Mouse (Mus musculus) MEL (cell line): ENCODE results near the gene Emx2. TPM values are rescaled to one million over a fixed set of nuclear protein-coding genes. Genes with fewer than 3 reads are reported as not detected.

Experiments used
- DNase-seq: peaks from one replicate; pipeline ENCODE4 v3.0.0; 2011; ENCODE audit warnings: low read depth, low spot score
- H3K27ac ChIP-seq: 2 replicates; pipeline ENCODE4 v1.5.1; 2012; ENCODE audit warnings: low read depth, mild to moderate bottlenecking, control low read depth, low read length, moderate library complexity; ENCODE audit not compliant: control insufficient read depth
- H3K27me3 ChIP-seq, 2 experiments: fragments of 150-350 bp in 1 of 2; sonication (generic) in 1 of 2; 2 replicates each; pipeline ENCODE4 v1.6.1; 2012; ENCODE audit warnings: low read length in 2 of 2, mild to moderate bottlenecking in 2 of 2, improper control_type of control experiment in 1 of 2, moderate library complexity in 1 of 2; ENCODE audit not compliant: insufficient read depth in 2 of 2, control insufficient read depth in 1 of 2
- H3K36me3 ChIP-seq, 2 experiments: 2 replicates each; pipeline ENCODE4 v1.6.1; 2012 to 2014; ENCODE audit warnings: low read length in 2 of 2, improper control_type of control experiment in 1 of 2, inconsistent platforms in 1 of 2, mild to moderate bottlenecking in 1 of 2; ENCODE audit not compliant: insufficient read depth in 2 of 2, control insufficient read depth in 1 of 2
- H3K4me1 ChIP-seq, 2 experiments: fragments of 150-350 bp in 1 of 2; sonication (generic) in 1 of 2; 2 replicates each; pipeline ENCODE4 v1.6.1; 2012; ENCODE audit warnings: low read length in 2 of 2, improper control_type of control experiment in 1 of 2, mild to moderate bottlenecking in 1 of 2; ENCODE audit not compliant: insufficient read depth in 2 of 2, control insufficient read depth in 1 of 2
- H3K4me3 ChIP-seq, 2 experiments: fragments of 150-350 bp in 1 of 2; sonication (generic) in 1 of 2; 2 replicates each; pipeline ENCODE4 v1.5.1; 2012; ENCODE audit warnings: low read depth in 2 of 2, low read length in 2 of 2, mild to moderate bottlenecking in 2 of 2, moderate library complexity in 2 of 2, control low read depth in 1 of 2, improper control_type of control experiment in 1 of 2; ENCODE audit not compliant: control insufficient read depth in 1 of 2, insufficient read depth in 1 of 2
- H3K79me2 ChIP-seq: 2 replicates; pipeline ENCODE4 v1.6.1; 2012; ENCODE audit warnings: mild to moderate bottlenecking, low read length, moderate library complexity; ENCODE audit not compliant: control insufficient read depth, poor library complexity, insufficient read depth
- H3K9ac ChIP-seq: 2 replicates; pipeline ENCODE4 v1.6.1; 2012; ENCODE audit warnings: low read depth, mild to moderate bottlenecking, control low read depth, low read length, moderate library complexity; ENCODE audit not compliant: control insufficient read depth, poor library complexity, severe bottlenecking
- H3K9me3 ChIP-seq: fragments of 150-350 bp; sonication (generic); replicated peaks from 2 replicates; pipeline ENCODE4 v1.6.1; 2012; ENCODE audit warnings: mild to moderate bottlenecking, low read length, improper control_type of control experiment, moderate library complexity; ENCODE audit not compliant: insufficient read depth
- CHD1 ChIP-seq: IDR thresholded peaks from 2 replicates; pipeline ENCODE4 v1.6.1; 2012; ENCODE audit warnings: low read depth, mild to moderate bottlenecking, inconsistent platforms, low read length, improper control_type of control experiment
- EP300 ChIP-seq, 2 experiments: IDR thresholded peaks; 2 replicates each; pipeline ENCODE4 v1.6.1; 2011; ENCODE audit warnings: improper control_type of control experiment in 2 of 2, low read length in 2 of 2, low read depth in 1 of 2, mild to moderate bottlenecking in 1 of 2
- GABPA ChIP-seq: IDR thresholded peaks from 2 replicates; pipeline ENCODE4 v1.6.1; 2012; ENCODE audit warnings: low read depth, mild to moderate bottlenecking, inconsistent platforms, low read length, improper control_type of control experiment, moderate library complexity
- GATA1 ChIP-seq: IDR thresholded peaks from 2 replicates; pipeline ENCODE4 v1.6.1; 2011; ENCODE audit warnings: low read depth, low read length, improper control_type of control experiment
- MAFK ChIP-seq: IDR thresholded peaks from 2 replicates; pipeline ENCODE4 v1.6.1; 2011; ENCODE audit warnings: low read depth, mild to moderate bottlenecking, low read length, improper control_type of control experiment, borderline replicate concordance
- MAX ChIP-seq: IDR thresholded peaks from 2 replicates; pipeline ENCODE4 v1.6.1; 2011; ENCODE audit warnings: low read length, improper control_type of control experiment
- NELFE ChIP-seq: IDR thresholded peaks from 2 replicates; pipeline ENCODE4 v1.6.1; 2011; ENCODE audit warnings: low read depth, low read length, improper control_type of control experiment
- POLR2A ChIP-seq, 2 experiments: IDR thresholded peaks; 2 replicates each; pipeline ENCODE4 v1.6.1; 2011 to 2012; ENCODE audit warnings: low read length in 2 of 2, mild to moderate bottlenecking in 2 of 2, control low read depth in 1 of 2, improper control_type of control experiment in 1 of 2, low read depth in 1 of 2, moderate library complexity in 1 of 2; ENCODE audit not compliant: control insufficient read depth in 1 of 2, insufficient read depth in 1 of 2, poor library complexity in 1 of 2
- POLR2AphosphoS2 ChIP-seq: IDR thresholded peaks from 2 replicates; pipeline ENCODE4 v1.6.1; 2011; ENCODE audit warnings: low read length, improper control_type of control experiment
- RAD21 ChIP-seq: IDR thresholded peaks from 2 replicates; pipeline ENCODE4 v1.6.1; 2011; ENCODE audit warnings: mild to moderate bottlenecking, low read depth, low read length, improper control_type of control experiment
- RCOR1 ChIP-seq: IDR thresholded peaks from 2 replicates; pipeline ENCODE4 v1.6.1; 2012; ENCODE audit warnings: low read depth, mild to moderate bottlenecking, inconsistent platforms, low read length, improper control_type of control experiment
- SIN3A ChIP-seq: IDR thresholded peaks from 2 replicates; pipeline ENCODE4 v1.6.1; 2012; ENCODE audit warnings: low read length, improper control_type of control experiment, inconsistent platforms
- SMC3 ChIP-seq: IDR thresholded peaks from 2 replicates; pipeline ENCODE4 v1.6.1; 2011; ENCODE audit warnings: low read depth, low read length, improper control_type of control experiment
- TBP ChIP-seq: IDR thresholded peaks from 2 replicates; pipeline ENCODE4 v1.8.0; 2011; ENCODE audit warnings: low read depth, low read length, improper control_type of control experiment
- USF2 ChIP-seq, 2 experiments: IDR thresholded peaks; 2 replicates each; pipeline ENCODE4 v1.6.1; 2011 to 2012; ENCODE audit warnings: improper control_type of control experiment in 2 of 2, low read length in 2 of 2, borderline replicate concordance in 1 of 2, inconsistent platforms in 1 of 2, low read depth in 1 of 2, mild to moderate bottlenecking in 1 of 2; ENCODE audit not compliant: insufficient read depth in 1 of 2
- ZC3H11A ChIP-seq: IDR thresholded peaks from 2 replicates; pipeline ENCODE4 v1.6.1; 2012; ENCODE audit warnings: low read depth, mild to moderate bottlenecking, inconsistent platforms, low read length, improper control_type of control experiment
- ZKSCAN1 ChIP-seq: IDR thresholded peaks from 2 replicates; pipeline ENCODE4 v1.6.1; 2012; ENCODE audit warnings: low read depth, mild to moderate bottlenecking, inconsistent platforms, low read length, improper control_type of control experiment, moderate library complexity
- ZMIZ1 ChIP-seq: IDR thresholded peaks from 2 replicates; pipeline ENCODE4 v1.6.1; 2012; ENCODE audit warnings: low read depth, mild to moderate bottlenecking, inconsistent platforms, low read length, improper control_type of control experiment, moderate library complexity
- ZNF384 ChIP-seq: IDR thresholded peaks from 2 replicates; pipeline ENCODE4 v1.6.1; 2012; ENCODE audit warnings: low read depth, mild to moderate bottlenecking, inconsistent platforms, low read length, improper control_type of control experiment
- polyA plus RNA-seq, 2 experiments: library from polyadenylated mRNA; stranded (reverse) in 1 of 2; unstranded in 1 of 2; fragments of >175 nt in 1 of 2; fragments of >200 nt in 1 of 2; gene quantifications; 2 replicates each; pipeline versions ENCODE4 v1.2.1 to v1.2.4; 2012; ENCODE audit warnings: low replicate concordance in 2 of 2, low read depth in 1 of 2; ENCODE audit not compliant: insufficient read length in 2 of 2, insufficient read depth in 1 of 2, missing spikeins in 1 of 2
- total RNA-seq: library from RNA; depleted of rRNA; stranded (reverse); fragments of 300-350 nt; gene quantifications from 2 replicates; pipeline ENCODE4 v1.2.3, GENCODE M21; 2012

Emx2 gene
- total and polyA plus RNA-seq, 3 experiments: 0.08 TPM; not detected in 2

- no peak overlapping the region for H3K4me3 ChIP-seq
- H3K9me3 ChIP-seq: no peaks in the 10 kb centered on the region
- H3K36me3 ChIP-seq: 0 out of 4 replicates have a peak, but pooled peaks cover 0 to 3% of the 10 kb centered on the region in 2 experiments
- no peak for DNase-seq
- no peak overlapping the region for H3K9ac ChIP-seq
- H3K4me1 ChIP-seq: peaks cover 0 to 10% of the 10 kb centered on the region in 2 experiments; a peak in 1 of 4 replicates
- TF ChIP-seq ZMIZ1: no peak
- TF ChIP-seq POLR2A (IDR thresholded peaks at IDR 0.05; ENCODE audit: control insufficient read depth in 1 of 2, insufficient read depth in 1 of 2, low read depth in 1 of 2, low read length in 2 of 2, poor library complexity in 1 of 2): no peak
- no peak for TF ChIP-seq NELFE
- TF ChIP-seq MAFK: no peak
- no peak for TF ChIP-seq TBP
- no peak for TF ChIP-seq RAD21
- no peaks in the 10 kb centered on the region for H3K27me3 ChIP-seq
- H3K27ac ChIP-seq: no peak overlapping the region
- no peaks in the 10 kb centered on the region for H3K79me2 ChIP-seq
These were observed 33.2 kb upstream of the Emx2 start for GRCm38 (mm10) chr19:59424975-59425374.

GRCm38 (mm10) chr19:59432286-59432685 is 25.9 kb upstream of the Emx2 start:
- no peak overlapping the region for H3K9ac ChIP-seq
- H3K36me3 ChIP-seq: no peaks in the 10 kb centered on the region
- no peak for DNase-seq
- no peaks in the 10 kb centered on the region for H3K79me2 ChIP-seq
- peaks cover 1 to 10% of the 10 kb centered on the region in 2 experiments; a peak in 3 of 4 replicates for H3K27me3 ChIP-seq
- no peaks in the 10 kb centered on the region for H3K9me3 ChIP-seq
- 0 out of 4 replicates have a peak, but pooled peaks cover 0 to 5% of the 10 kb centered on the region in 2 experiments for H3K4me1 ChIP-seq
- TF ChIP-seq TBP (no peak), ZC3H11A (no peak), CHD1 (no peak), EP300 (IDR thresholded peaks at IDR 0.05; ENCODE audit: low read depth in 1 of 2, low read length in 2 of 2) (no peak), RAD21 (no peak), ZKSCAN1 (no peak), POLR2AphosphoS2 (no peak), GATA1 (no peak), RCOR1 (no peak), GABPA (no peak), ZNF384 (no peak), SIN3A (no peak), MAX (no peak), ZMIZ1 (no peak), USF2 (IDR thresholded peaks at IDR 0.05; ENCODE audit: borderline replicate concordance in 1 of 2, insufficient read depth in 1 of 2, low read depth in 1 of 2, low read length in 2 of 2) (no peak), MAFK (no peak), SMC3 (no peak)
- H3K4me3 ChIP-seq: no peak overlapping the region
- H3K27ac ChIP-seq: no peak overlapping the region
